Mouse (Mus musculus) urinary bladder, postnatal 4 days (tissue): Measurements from ENCODE around the gene Rabif.
"Not testable (repeated sequence)": the region's sequence is repeated elsewhere in the genome, so short reads cannot be mapped to it uniquely, and the experiment has no call there.

Experiments
- DNase-seq, 2 experiments: peaks; one replicate each; pipeline ENCODE4 v3.0.0; 2021 to 2022; ENCODE audit warnings: low spot score in 2 of 2

Rabif gene

DNA sequence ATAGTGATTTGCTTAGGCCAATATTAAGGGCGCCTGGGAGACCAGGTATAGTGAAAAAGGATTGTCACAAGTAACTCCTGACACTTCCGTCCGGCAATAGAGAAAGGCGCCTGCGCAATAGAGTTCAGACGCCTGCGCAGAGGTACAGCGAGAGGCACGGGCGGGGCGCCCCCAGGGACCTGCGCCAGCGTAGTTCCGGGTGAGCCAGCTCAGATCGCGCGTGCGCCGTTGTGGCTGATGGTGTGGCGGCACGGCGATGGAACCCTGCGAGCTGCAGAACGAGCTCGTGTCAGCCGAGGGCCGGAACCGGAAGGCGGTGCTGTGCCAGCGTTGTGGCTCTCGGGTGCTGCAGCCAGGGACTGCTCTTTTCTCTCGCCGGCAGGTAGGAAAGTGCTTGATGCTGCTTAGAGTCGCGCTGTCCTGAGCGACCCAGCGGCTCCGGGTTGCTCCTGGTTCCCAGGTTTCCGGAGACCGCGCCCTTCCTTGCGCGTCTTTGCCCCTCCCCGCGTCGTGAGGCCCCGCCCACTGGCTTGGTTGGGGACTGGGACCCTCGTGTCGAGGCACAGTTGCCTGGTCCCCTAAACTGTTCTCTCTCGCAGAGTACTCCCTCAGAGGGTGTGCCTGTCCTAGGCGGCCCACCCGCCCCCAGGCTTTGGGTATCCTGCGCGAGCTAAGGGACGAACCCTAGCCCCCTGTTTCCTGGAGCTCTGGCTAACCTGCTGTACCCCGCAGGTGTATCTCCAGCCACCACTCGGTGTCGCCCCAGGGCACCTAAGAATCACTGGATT lies at the start of gene Rabif:
Gene Rabif (plus strand): TSS at position 221 of the 788 bp plus-strand sequence.
- peak; percentile 99 for DNase-seq

DNA sequence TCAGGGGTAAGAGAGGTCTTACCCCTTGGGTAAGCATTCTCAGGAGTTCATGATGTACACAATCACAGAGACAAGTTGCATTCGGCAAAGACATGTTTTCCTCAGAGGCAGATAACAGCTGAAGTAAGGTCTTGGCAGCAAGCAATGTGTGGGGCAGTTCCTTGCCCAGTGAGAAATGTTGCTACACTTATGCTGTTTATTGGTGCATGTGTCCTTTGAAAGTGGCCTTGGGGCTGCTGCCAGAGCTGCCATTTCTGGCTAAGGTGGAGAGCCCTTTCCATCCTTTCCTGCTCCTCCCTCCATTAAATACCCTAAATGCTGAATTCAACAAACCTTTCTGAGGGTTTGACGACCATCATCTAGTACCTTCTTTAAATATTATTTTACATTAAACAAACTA lies 49.0 kb upstream of the Rabif start:
- no peak for DNase-seq

DNA sequence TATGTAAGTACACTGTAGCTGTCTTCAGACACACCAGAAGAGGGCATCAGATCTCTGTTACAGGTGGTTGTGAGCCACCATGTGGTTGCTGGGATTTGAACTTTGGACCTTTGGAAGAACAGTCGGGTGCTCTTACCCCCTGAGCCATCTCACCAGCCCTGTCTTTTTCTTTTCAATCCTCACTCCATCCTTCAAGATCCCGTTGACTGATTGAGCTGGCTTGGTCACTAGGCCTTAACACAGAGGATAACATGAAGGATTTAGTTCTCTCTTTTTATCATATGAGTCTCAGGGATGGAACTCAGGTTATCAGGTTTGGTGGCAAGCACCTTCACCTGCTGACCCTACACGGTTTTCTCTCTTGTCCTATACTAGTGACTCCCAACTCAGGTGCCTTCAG lies 45.9 kb upstream of the Rabif start:
- not testable (repeated sequence) for DNase-seq

DNA sequence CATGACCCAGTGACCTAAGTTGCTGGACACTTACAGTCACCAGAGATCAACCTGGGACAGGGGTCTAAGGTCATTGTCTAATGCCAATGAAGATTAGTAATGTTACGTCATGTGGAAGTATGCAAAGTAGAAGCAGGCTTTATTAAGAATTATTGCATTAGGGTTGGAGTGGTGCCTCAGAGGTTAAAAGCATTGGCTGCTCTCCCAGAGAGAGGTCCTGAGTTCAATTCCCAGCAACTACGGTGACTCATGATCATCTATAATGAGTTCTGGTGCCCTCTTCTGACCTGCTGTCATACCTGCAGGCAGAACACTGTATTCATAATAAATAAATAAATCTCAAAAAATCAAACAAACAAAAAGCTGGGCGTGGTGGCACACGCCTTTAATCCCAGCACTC lies 44.2 kb upstream of the Rabif start:
- no peak for DNase-seq

DNA sequence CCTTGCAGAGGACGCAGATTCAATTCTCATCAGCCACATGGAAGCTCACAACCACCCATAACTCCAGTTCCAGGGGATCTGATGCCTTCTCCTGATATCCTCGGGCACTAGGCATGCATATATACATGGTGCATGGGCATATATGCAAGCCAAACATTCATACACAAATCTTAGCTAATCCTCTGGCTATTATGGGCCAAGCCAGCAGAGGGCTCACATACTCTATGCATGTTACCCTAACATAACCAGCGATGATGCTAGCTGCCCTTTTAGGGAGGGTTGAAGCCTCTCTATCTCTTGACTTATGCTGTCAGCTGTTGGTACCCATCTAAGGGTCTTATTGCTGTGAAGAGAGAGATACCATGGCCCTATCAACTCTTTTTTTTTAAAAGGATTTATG lies 43.5 kb upstream of the Rabif start:
- peak in 1 of 2 experiments; percentile 61 for DNase-seq

- peak; percentile 86 to 95 for DNase-seq
Measured at GRCm38 (mm10) chr1:134454904-134455824, 39.3 kb upstream of the Rabif start, which contains the start of gene Klhl12. Gene Klhl12, plus strand, starts transcription at chr1:134455531.

- no peak for DNase-seq
Measured at GRCm38 (mm10) chr1:134456060-134456459, 38.4 kb upstream of the Rabif start.

DNA sequence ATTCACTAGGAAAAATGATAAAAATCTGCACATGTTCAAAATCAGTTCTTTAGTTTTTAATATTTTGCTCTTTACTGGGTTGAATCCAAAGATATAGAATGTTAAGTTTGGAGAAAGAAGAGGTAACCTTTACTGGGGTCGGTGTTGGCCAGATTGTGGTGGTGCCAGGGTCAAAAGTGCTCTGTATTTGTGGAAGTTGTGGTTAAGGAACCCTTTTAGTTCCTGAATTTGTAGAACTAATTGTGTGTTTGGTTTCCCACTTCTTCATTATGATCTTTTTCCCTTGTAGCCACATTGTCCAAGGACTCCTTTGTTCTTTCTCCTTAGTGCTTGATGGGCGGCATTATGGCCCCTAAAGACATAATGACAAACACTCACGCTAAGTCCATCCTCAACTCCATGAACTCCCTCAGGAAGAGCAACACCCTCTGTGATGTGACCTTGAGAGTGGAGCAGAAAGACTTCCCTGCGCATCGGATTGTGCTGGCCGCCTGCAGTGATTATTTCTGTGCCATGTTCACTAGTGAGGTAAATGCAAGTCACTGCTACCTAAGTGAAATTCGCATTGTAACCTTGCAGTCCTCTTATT lies 36.2 kb upstream of the Rabif start:
- no peak for DNase-seq

DNA sequence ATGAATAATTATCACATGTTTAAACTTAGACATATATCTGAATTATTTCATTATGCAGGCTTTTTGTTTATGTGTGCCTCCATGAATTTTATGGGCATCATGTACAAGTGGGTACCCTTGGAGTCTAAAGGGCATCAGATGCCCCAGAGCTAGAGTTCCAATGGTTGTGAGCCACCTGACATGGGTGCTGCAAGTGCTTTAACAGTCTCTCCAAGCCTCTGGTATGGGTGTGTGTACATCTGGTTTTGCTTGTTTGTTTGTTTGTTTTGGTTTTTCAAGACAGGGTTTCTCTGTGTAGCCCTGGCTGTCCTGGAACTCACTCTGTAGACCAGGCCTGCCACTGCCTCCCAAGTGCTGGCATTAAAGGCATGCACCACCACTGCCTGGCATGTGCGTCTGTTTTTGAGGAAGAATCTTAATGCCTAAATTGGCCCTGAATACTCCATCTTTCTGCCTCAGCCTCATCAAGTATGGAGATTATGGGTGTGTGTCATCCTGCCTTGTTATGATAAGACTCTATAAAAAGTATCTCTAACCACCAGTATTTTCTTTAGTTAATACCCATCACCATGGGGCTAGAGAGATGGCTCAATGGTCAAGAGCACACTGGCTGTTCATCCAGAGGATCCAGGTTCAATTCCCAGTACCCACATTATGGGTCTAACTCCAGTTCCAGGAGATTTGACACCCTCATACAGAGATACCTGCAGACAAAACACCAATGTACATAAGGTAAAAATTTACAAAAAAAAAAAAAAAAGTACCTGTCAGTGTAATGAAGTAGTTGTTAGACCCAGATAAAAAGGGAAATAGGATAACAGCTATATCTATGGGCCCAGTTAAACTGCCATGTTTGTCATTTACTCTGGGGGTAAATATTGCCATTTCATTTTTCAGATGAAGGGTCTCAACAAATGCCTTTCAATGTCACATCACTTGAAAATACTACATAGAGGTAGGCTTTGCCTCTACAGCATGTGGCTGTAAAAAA lies 33.9 kb upstream of the Rabif start:
- DNase-seq = no peak

GRCm38 (mm10) chr1:134484623-134485022 lies 9.8 kb upstream of the Rabif start:
- no peak for DNase-seq

DNA sequence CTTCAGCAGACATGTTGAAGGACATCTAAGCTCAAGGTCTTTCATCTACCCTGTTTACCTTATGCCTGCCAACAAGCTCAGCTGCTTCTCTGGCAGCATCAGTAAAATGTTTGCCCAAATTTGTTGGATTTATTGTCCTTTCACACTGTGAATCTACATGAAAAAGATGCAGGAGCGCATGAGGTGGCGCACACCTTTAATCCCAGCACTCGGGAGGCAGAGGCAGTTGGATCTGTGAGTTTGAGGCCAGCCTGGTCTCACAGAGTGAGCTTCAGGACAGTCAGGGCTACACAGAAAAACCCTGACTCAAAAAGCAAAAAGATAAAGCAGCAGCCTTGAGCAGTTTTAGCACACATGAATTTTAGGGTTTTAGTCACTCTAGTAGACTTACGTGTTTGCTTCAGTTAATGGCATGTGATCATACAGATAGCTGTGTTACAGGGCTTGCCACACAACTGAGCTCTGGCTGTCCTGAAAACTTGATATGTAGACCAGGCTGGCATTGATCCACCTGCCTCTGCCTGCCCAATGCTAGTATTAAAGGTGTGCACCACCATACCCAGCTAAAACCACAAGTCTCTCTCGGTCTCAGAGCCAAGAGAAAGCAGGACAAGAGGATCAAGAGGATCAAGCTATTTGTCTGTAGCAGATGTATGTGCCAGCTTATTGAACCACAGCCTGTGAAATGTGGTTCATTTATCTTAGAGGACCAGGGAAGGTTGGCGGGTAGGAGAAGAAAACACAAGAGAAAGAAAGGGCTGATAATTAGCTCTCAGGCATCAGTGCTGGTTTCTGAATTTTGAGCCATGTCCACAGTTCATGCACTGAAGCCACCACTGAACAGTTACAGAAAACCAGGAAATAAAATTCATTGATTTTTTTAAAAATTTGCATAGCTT lies 3.3 kb upstream of the Rabif start:
- DNase-seq = no peak

DNA sequence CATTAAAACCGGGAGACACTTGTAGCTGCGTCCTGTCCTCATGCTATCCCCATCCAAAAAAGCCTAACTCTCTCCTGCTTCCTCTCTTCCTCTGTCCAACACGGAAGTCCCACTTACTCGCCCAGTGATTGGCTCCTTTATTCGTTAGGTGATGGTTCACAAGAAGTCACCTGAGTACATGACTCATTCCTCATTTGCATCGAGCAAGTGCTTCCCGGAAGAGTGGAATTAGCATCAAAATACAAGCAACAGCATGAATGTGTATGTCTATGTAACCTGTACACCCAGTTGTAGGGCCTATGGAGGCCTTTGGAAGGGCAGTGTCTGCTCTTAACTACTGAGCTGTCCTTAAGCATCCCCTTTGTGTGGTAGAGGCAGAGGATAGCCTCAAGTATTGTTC lies 2.2 kb upstream of the Rabif start:
- DNase-seq = no peak

DNA sequence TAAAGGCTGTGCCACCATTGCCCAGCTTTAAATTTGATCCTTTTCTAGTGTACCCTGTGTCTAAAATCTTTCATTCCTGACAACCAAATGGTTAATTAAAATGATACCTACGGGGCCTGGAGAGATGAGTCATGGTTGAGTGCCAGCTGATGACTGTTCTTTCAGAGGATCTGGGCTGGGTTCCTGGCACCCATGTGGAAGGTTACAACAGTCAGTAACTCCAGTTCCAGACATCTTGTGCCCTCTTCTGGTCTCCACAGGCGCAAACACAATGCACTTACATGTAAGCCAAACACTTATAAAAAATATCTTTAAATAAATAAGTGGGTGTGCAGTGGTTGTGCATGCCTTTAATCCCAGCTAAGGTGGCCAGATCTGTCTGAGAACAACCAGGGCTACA lies 952 bp upstream of the Rabif start:
- no peak for DNase-seq

GRCm38 (mm10) chr1:134493956-134494355 lies 492 bp upstream of the Rabif start:
- DNase-seq = no peak

DNA sequence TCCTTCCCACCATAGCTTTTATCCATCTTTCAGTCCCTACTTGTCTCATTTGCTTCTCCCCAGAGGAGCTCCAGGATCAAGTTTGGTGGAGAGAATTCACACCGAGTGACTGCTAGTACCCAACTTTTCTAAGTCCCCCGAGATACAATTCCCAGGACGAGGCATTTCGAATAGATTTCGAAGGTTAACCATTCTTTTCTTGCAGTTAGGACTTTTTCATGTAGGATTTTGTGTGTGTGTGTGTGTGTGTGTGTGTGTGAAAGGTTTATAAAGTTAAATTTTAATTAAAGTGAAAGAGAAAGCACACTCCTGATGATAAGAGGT lies 730 bp downstream of the Rabif start:
- no peak for DNase-seq

DNA sequence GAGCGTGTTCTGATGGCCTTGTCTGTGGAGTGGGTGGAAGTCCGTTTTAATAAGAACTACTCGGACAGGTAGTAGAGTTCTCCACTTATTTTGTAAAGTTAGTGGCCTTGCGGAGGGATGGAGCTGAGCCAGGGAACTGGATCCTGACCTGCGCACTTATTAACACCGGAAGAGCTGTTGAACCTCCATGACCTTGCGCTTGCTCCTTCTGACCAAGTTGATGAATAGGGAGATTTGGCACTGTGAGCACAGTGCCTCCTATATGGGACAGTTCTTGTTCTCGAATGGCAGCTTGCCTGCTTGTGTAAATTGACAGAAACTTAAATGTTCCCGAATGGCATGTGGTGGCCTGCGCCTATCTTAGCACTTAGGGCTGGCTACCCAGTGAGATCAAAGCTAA lies 1.5 kb downstream of the Rabif start:
- DNase-seq = no peak

DNA sequence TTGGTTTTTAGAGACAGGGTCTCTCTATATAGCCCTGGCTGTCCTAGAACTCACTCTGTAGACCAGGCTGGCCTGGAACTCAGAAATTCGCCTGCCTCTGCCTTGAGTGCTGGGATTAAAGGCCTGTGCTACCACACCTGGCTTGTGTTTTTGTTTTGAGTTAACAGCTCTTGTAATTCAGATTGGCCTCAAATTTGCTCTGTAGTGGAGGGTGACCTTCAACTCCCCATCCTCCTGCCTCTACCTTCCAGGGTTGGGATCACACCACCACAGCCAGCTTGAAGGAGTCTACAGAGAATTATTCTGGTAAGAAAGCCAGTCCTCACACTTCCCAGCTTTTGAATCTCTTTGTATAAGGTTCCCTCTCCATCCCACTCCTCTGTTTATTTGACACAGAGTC lies 6.5 kb downstream of the Rabif start:
- DNase-seq = no peak

DNA sequence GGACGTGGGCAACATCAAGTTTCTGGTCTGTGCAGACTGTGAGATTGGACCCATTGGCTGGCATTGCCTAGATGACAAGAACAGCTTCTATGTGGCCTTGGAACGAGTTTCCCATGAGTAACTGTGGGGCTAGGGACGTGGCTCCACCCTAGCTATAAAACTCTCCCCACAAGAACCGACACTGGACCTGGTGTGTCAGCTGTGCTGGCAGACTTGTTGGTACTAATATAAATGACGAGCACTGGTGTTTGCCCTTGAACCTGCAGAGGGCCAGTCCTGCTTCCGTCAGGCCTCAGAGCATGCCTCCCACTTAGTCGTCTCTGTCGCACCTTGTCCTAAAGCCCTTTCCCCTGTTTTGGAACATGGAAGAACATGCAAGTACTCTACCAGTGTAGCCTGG lies 11.8 kb downstream of the Rabif start:
- no peak for DNase-seq

DNA sequence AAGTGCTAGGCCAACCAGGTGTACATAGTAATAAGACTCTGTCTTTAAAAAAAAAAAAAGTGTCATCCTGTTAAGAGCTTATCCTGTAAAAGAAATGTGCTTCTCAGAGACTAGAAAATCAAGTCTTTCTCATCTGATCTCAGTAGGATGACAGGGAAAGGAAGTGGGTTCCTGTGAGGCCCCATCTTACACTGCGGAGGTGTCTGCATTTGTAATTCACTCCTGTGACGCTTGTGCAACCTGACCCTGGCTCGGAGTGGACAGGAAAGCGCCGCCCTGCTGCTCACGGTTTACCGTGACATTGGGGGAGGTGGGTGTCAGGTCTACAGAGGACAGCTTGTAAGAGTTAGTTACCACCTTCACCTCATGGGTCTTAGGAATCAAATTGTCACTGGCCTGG lies 15.6 kb downstream of the Rabif start:
- DNase-seq = no peak

DNA sequence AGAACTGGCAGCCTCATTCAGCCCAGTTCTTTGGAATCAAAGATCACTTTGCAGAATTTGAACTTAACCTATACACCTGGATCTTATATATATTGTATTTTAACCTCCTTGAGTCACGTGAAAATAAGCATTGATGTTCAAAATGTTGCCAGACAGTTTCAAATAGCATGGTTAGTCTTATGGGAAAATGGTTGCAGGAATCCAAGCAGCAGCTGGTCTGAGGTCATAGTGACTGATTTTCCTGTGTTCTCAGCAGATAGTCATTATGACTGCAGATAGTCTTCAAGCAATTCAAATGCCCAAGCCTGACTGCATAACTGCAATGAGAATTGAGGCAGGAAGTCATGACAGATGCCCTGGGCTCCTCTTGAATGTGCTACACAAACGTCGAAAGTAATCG lies 17.7 kb downstream of the Rabif start:
- no peak for DNase-seq
